Mouse (Mus musculus): ENCODE measurements around the gene Tmem41b.

GRCm38 (mm10) chr7:110014272-110014671 lies 27.5 kb upstream of the Tmem41b start:
- no peak for TF ChIP-seq CTCF (IDR thresholded peaks at IDR 0.05; ENCODE audit: extremely low read depth, insufficient read length, insufficient replicate concordance, low read depth, low read length)
- TF ChIP-seq POLR2A (IDR thresholded peaks at IDR 0.05; ENCODE audit: low read depth, low read length) = no peak

Measured in small intestine, adult 2 months (tissue).